Mouse (Mus musculus): ENCODE results near the gene Igsf3.

GRCm38 (mm10) chr3:101395341-101395740, 18.5 kb downstream of the Igsf3 start:
- no peak for TF ChIP-seq HCFC1 (IDR thresholded peaks at IDR 0.05; ENCODE audit: borderline replicate concordance, insufficient read depth, low read length)
- no peak for TF ChIP-seq ZNF384 (IDR thresholded peaks at IDR 0.05; ENCODE audit: low read depth, low read length)
- no peak for TF ChIP-seq ZC3H11A (IDR thresholded peaks at IDR 0.05; ENCODE audit: borderline replicate concordance, low read depth, low read length)
- TF ChIP-seq CHD2 (IDR thresholded peaks at IDR 0.05; ENCODE audit: low read depth, low read length) = no peak
- TF ChIP-seq MAFK (IDR thresholded peaks at IDR 0.05; ENCODE audit: insufficient read depth, low read depth, low read length) = no peak

Measured in ES-E14 (cell line).